Mouse (Mus musculus) limb, embryonic 13.5 days (tissue): ENCODE results near the gene Qpctl. TPM values are rescaled to one million over a fixed set of nuclear protein-coding genes. Genes with fewer than 3 reads are reported as not detected.

Source experiments
- ATAC-seq: fragments of 200-750 bp; cut with Nextera tagmentation; 2 replicates; pipeline ENCODE4 v1.8.0; 2017; ENCODE audit warnings: low read depth, moderate number of reproducible peaks, moderate TSS enrichment; ENCODE audit not compliant: low FRiP score
- H3K27ac ChIP-seq: fragments of 300-500 bp; sonication (generic); 2 replicates; pipeline ENCODE4 v1.5.1; 2015; ENCODE audit warnings: inconsistent platforms, mild to moderate bottlenecking, moderate library complexity
- H3K27me3 ChIP-seq: fragments of 300-500 bp; sonication (generic); 2 replicates; pipeline ENCODE4 v1.6.1; 2015; ENCODE audit warnings: mild to moderate bottlenecking, inconsistent platforms
- H3K36me3 ChIP-seq: fragments of 300-500 bp; sonication (generic); 2 replicates; pipeline ENCODE4 v1.6.1; 2015; ENCODE audit warnings: inconsistent platforms, mild to moderate bottlenecking, moderate library complexity
- H3K4me1 ChIP-seq: fragments of 300-500 bp; sonication (generic); 2 replicates; pipeline ENCODE4 v1.6.1; 2015; ENCODE audit warnings: inconsistent platforms
- H3K4me2 ChIP-seq: fragments of 300-500 bp; sonication (generic); replicated peaks from 2 replicates; pipeline ENCODE4 v1.6.1; 2015; ENCODE audit warnings: inconsistent platforms, mild to moderate bottlenecking, moderate library complexity
- H3K4me3 ChIP-seq: fragments of 300-500 bp; sonication (generic); 2 replicates; pipeline ENCODE4 v1.5.1; 2015; ENCODE audit warnings: moderate library complexity, mild to moderate bottlenecking, inconsistent platforms
- H3K9ac ChIP-seq: fragments of 300-500 bp; sonication (generic); 2 replicates; pipeline ENCODE4 v1.6.1; 2015; ENCODE audit warnings: mild to moderate bottlenecking, inconsistent platforms
- H3K9me3 ChIP-seq: fragments of 300-500 bp; sonication (generic); 2 replicates; pipeline ENCODE4 v1.6.1; 2016; ENCODE audit warnings: inconsistent platforms
- WGBS: fragments of 180-500 bp; shearing (Covaris S2); methylation state at CpG from one replicate; pipeline ENCODE4 v1.1.7; 2015; 5-methylcytosine and 5-hydroxymethylcytosine counted together
- microRNA counts: library from miRNA; unstranded; fragments of <30 nt; microRNA quantifications from one replicate; lab custom pipeline; 2016
- microRNA-seq: library from miRNA; unstranded; fragments of <30 nt; microRNA quantifications from one replicate; pipeline ENCODE4, GENCODE M21; 2016
- polyA plus RNA-seq: library from polyadenylated mRNA; unstranded; fragments of >200 nt; fragmentation: Nextera tagmentation; extraction: Ambion mirVana; gene quantifications from 2 replicates; pipeline ENCODE4 v1.2.1, GENCODE M21; 2015

Gene Qpctl
- polyA plus RNA-seq, 1 experiment from 2014 or later = 17.1 TPM

DNA sequence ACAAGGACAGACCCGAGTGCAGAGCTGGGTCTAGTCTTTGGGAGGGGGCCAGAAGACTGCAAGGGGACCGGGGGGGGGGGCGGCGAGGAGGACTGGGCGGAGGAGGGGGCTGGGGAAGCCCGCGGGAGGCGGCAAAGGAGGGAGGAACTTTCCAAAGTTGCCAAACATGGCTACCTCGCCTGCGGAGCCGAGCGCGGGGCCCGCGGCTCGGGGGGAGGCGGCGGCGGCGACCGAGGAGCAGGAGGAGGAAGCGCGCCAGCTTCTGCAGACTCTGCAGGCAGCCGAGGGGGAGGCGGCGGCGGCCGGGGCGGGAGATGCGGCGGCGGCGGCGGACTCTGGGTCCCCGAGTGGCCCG lies 54.6 kb downstream of the Qpctl start, which contains the start of gene Six5:
Gene Six5 (plus strand): TSS at position 124 of the 355 bp plus-strand sequence.
- ATAC-seq = no peak
- peak within 1 kb of the TSS; percentile 88 for H3K4me3 ChIP-seq
- no peaks in the 10 kb centered on the region for H3K9me3 ChIP-seq
- 0% methylated on average over 17 of the region's 36 CpGs for WGBS
- peaks cover 50% of the 10 kb centered on the region for H3K36me3 ChIP-seq
- peaks cover 7% of the 10 kb centered on the region for H3K27me3 ChIP-seq
- H3K4me2 ChIP-seq = peak within 1 kb of the TSS; percentile 96
- peaks cover 51% of the 10 kb centered on the region for H3K4me1 ChIP-seq
- peak within 1 kb of the TSS; percentile 99 for H3K27ac ChIP-seq
- H3K9ac ChIP-seq = peak within 1 kb of the TSS; percentile 97

DNA sequence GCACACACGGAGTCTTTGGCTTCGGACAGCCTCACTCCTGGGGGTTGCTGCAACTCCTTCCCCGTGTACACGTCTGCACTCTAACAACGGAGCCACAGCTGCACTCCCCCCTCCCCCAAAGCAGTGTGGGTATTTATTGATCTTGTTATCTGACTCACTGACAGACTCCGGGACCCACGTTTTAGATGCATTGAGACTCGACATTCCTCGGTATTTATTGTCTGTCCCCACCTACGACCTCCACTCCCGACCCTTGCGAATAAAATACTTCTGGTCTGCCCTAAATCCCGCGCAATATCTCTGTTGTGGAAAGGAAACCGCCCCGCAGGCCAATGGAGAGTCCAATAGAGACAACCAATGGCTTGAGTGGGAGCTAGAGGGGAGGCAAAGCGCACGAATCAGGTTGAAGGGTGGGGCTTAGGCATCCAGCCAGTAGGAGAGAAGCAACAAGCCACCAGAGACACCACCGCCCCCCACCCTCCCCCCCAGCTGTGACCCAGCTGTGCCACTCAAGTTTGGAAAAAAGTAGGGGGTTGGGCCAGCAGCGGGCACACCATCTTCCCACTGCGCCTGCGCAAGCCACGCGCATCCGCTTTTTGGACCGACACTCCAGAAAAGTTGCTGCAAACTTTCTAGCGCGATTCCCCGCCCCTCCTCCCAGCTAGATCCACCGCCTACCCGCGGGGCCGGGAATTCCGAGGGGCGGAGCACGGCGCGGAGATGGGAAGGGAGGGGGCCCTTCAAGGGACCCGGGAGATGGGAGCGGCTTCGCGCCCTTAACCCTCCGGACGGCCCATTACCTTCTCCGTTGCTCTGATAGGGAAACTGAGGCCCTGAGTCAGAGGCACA lies 55.3 kb downstream of the Qpctl start:
- WGBS = under 1% methylated on average over 45 of the region's 45 CpGs
- peak; percentile 88 for ATAC-seq
- Histone ChIP-seq H3K27me3 (peaks cover 7% of the 10 kb centered on the region), H3K36me3 (peaks cover 47% of the 10 kb centered on the region), H3K4me2 (peak overlapping the region; percentile 96), H3K4me3 (peak overlapping the region; percentile 88), H3K9me3 (no peaks in the 10 kb centered on the region), H3K27ac (peak overlapping the region; percentile 99), H3K4me1 (peaks cover 50% of the 10 kb centered on the region), H3K9ac (peak overlapping the region; percentile 97)

DNA sequence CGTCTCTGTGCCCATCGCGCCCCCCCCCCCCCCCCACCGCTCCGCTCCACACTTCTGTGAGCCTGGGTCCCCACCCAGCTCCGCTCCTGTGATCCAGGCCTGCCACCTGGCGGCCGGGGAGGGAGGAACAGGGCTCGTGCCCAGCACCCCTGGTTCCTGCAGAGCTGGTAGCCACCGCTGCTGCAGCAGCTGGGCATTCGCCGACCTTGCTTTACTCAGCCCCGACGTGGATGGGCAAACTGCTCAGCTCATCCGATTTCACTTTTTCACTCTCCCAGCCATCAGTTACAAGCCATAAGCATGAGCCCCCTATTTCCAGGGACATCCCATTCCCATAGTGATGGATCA lies 55.9 kb downstream of the Qpctl start:
- Histone ChIP-seq H3K4me1 (peaks cover 45% of the 10 kb centered on the region), H3K27ac (peak overlapping the region; percentile 93), H3K9me3 (no peaks in the 10 kb centered on the region), H3K27me3 (peaks cover 7% of the 10 kb centered on the region), H3K36me3 (peaks cover 48% of the 10 kb centered on the region), H3K9ac (peak overlapping the region; percentile 68), H3K4me3 (peak overlapping the region; percentile 88), H3K4me2 (peak overlapping the region; percentile 96)
- ATAC-seq = peak; percentile 32
- WGBS = 1% methylated on average over 15 of the region's 15 CpGs

DNA sequence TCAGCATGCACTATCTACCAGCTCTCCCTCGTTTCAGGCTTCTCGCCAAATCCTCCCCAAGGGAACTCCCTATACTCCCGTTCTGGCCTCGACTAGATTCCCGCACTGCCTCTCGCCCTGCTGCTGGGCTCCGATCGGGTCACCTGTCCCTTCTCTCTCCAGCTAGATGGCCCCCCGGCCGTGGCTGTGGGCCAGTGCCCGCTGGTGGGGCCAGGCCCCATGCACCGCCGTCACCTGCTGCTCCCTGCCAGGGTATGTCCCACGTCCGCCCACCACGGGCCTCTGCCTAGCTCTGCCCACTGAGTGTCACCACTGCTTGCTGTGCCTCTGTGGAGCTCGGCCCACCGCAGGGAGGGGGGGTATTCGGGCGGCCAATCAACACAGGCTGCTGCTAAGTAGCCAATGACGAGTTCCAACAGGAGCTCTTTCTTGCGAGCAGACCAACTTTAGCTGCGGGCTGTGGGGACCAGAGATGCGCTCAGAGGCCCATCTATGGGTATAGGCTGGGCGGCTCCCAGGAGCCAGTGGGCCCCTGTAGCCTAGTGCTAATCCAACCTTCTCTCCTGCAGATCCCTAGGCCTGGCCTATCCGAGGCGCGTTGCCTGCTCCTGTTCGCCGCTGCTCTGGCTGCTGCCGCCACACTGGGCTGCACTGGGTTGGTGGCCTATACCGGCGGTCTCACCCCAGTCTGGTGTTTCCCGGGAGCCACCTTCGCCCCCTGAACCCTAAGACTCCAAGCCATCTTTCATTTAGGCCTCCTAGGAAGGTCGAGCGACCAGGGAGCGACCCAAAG lies 56.5 kb downstream of the Qpctl start:
- Histone ChIP-seq H3K9me3 (no peaks in the 10 kb centered on the region), H3K9ac (peak overlapping the region; percentile 68), H3K27ac (peak overlapping the region; percentile 93), H3K4me1 (peaks cover 40% of the 10 kb centered on the region), H3K4me2 (peak overlapping the region; percentile 96), H3K36me3 (peaks cover 48% of the 10 kb centered on the region), H3K4me3 (peak overlapping the region; percentile 88), H3K27me3 (peaks cover 7% of the 10 kb centered on the region)
- peak; percentile 51 for ATAC-seq
- WGBS = 3% methylated on average over 38 of the region's 38 CpGs

DNA sequence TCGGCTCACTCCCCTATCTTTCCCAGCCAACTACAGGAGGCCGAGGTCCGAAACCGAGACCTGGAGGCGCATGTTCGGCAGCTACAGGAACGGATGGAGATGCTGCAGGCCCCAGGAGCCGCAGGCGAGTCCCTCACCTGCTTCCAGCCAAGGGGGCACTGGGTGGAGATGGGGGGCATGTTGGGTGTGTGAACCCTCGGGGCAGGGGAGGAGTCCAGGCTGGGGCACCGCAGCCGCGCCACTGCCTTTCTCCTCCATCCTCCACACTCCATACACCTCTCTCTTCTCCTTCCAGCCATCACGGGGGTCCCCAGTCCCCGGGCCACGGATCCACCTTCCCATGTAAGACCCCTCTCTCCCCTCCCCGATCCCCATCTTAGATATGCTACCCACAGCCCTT lies 57.2 kb downstream of the Qpctl start:
- no peak overlapping the region for H3K27ac ChIP-seq
- peaks cover 7% of the 10 kb centered on the region for H3K27me3 ChIP-seq
- ATAC-seq = no peak
- H3K4me2 ChIP-seq = peak overlapping the region; percentile 96
- H3K9ac ChIP-seq = peak overlapping the region; percentile 68
- H3K4me1 ChIP-seq = peaks cover 33% of the 10 kb centered on the region
- no peaks in the 10 kb centered on the region for H3K9me3 ChIP-seq
- peak overlapping the region; percentile 88; the same call in 1 of the 2 replicates for H3K4me3 ChIP-seq
- H3K36me3 ChIP-seq = peaks cover 48% of the 10 kb centered on the region
- whole genome bisulfite sequencing = 37% methylated on average over 15 of the region's 17 CpGs

MicroRNAs within 50 kb of the gene (microRNA counts, 519-probe panel; counts per million panel counts)
- microRNA mmu-miR-330 (lab: Ali Mortazavi, UCI) = not detected

Small RNA genes lying within 50 kb of the gene (microRNA-seq; reads per million reads assigned to microRNA genes)
- gene Mir330 = 179 reads per million, percentile 61 among the genes with 10 or more reads in this experiment

Other genes with a start within 250 kb of the Qpctl start
- 32.8 and 34.6 TPM in 2 replicates for gene Ccdc61, start 238.9 kb downstream of the Qpctl start, polyA plus RNA-seq
- gene Nova2, start 223.4 kb downstream of the Qpctl start, polyA plus RNA-seq = 0.33 and 0.41 TPM in 2 replicates
- not detected in 2 replicates for gene Nanos2, start 161.9 kb downstream of the Qpctl start, polyA plus RNA-seq
- gene Mypop, start 158.0 kb downstream of the Qpctl start, polyA plus RNA-seq = 5.2 and 6.3 TPM in 2 replicates
- 26.3 and 26.9 TPM in 2 replicates for gene Irf2bp1, start 145.2 kb downstream of the Qpctl start, polyA plus RNA-seq
- gene Foxa3, start 125.8 kb downstream of the Qpctl start, polyA plus RNA-seq = 3.5 and 4.1 TPM in 2 replicates
- 33.6 and 37.8 TPM in 2 replicates for gene Sympk, start 124.9 kb downstream of the Qpctl start, polyA plus RNA-seq
- gene Rsph6a, start 94.6 kb downstream of the Qpctl start, polyA plus RNA-seq = not detected in 2 replicates
- 16.8 and 17.4 TPM in 2 replicates for gene Dmwd, start 73.1 kb downstream of the Qpctl start, polyA plus RNA-seq
- gene Dmpk, start 65.4 kb downstream of the Qpctl start, polyA plus RNA-seq = 22.6 and 23.1 TPM in 2 replicates
- gene Six5, start 54.7 kb downstream of the Qpctl start, polyA plus RNA-seq = 13.4 and 13.9 TPM in 2 replicates
- 4.2 and 4.3 TPM in 2 replicates for gene Gm4969, start 30.9 kb downstream of the Qpctl start, polyA plus RNA-seq
- gene Fbxo46, start 29.4 kb downstream of the Qpctl start, polyA plus RNA-seq = 16.8 and 19.1 TPM in 2 replicates
- gene Snrpd2, start 431 bp upstream of the Qpctl start, polyA plus RNA-seq = 146 and 149 TPM in 2 replicates
- gene Gipr, start 16.8 kb upstream of the Qpctl start, polyA plus RNA-seq = 0.29 and 0.41 TPM in 2 replicates
- 5.2 and 5.5 TPM in 2 replicates for gene Eml2, start 27.1 kb upstream of the Qpctl start, polyA plus RNA-seq
- gene Gpr4, start 63.2 kb upstream of the Qpctl start, polyA plus RNA-seq = 4.6 and 6.2 TPM in 2 replicates
- gene Opa3, start 79.0 kb upstream of the Qpctl start, polyA plus RNA-seq = 35.2 and 35.7 TPM in 2 replicates
- 68.9 and 69.0 TPM in 2 replicates for gene Vasp, start 122.5 kb upstream of the Qpctl start, polyA plus RNA-seq
- gene Ppm1n, start 130.8 kb upstream of the Qpctl start, polyA plus RNA-seq = not detected in 2 replicates
- gene Rtn2, start 133.3 kb upstream of the Qpctl start, polyA plus RNA-seq = 20.2 and 20.9 TPM in 2 replicates
- gene Fosb, start 160.8 kb upstream of the Qpctl start, polyA plus RNA-seq = 0.23 and 0.27 TPM in 2 replicates
- 89.1 and 96.4 TPM in 2 replicates for gene Ercc1, start 195.5 kb upstream of the Qpctl start, polyA plus RNA-seq
- 29.9 and 31.8 TPM in 2 replicates for gene Cd3eap, start 210.2 kb upstream of the Qpctl start, polyA plus RNA-seq
- gene Ppp1r13l, start 210.5 kb upstream of the Qpctl start, polyA plus RNA-seq = 9.0 and 9.6 TPM in 2 replicates
- 18.2 and 18.3 TPM in 2 replicates for gene Ercc2, start 232.7 kb upstream of the Qpctl start, polyA plus RNA-seq